Mouse (Mus musculus) liver, embryonic 14.5 days (tissue): ENCODE measurements around the gene Cx3cr1.

ENCODE experiments used
- CTCF ChIP-seq: IDR thresholded peaks from 2 replicates; pipeline ENCODE4 v1.5.1; 2016; ENCODE audit warnings: antibody characterized with exemption, low read depth, control low read depth
- EP300 ChIP-seq: IDR thresholded peaks from 2 replicates; pipeline ENCODE4 v1.6.1; 2016; ENCODE audit warnings: antibody characterized with exemption, low read depth

- TF ChIP-seq CTCF, result no peak
- no peak for TF ChIP-seq EP300
These were observed 37.0 kb downstream of the Cx3cr1 start for GRCm38 (mm10) chr9:120032710-120033109.
